In the genomic region with DNA sequence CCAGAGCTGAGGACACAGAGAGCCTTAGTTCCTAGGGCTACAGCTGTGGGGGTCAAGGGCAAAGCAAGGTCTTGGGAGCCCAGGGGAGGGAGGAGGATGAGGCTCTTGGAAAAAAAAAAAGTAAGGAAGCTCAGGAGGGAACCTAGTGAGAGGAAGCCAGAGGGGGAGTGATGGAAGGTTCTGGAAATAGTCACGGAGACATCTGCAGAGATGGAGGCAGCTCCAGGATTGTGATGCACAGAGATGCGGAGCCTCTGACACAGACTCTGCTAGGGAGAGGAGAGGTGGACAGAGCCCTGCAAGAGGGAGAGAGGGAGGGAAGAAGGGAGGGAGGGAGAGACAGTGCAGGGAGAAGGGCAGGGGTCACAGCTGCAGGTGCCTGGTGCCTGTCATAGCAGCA, we compare ENCODE assay signal across 23 mouse cellular contexts. TPM values are rescaled to one million over a fixed set of nuclear protein-coding genes. Genes with fewer than 3 reads are reported as not detected.
A peak's percentile ranks its signal among the peaks of the same experiment; 100 is the strongest.
DNase-seq lines count a peak whose midpoint lies in the region; ATAC-seq and TF ChIP-seq lines count a peak whose summit lies in the region.
"Had no signal": no experiment of that assay in that cellular context is flagged by ENCODE, and none has a peak within 500 bp of the region (broad histone marks: within the 10 kb centered on the region; RNA-seq: fewer than 3 reads in every experiment).

No protein-coding gene starts in this region.

- H3K9me3 ChIP-seq in megakaryocyte, embryonic 14.5 days = no peaks in the 10 kb centered on the region
- H3K9me3 ChIP-seq: embryonic facial prominence, embryonic 10.5 days; embryonic facial prominence, embryonic 12.5 days; forebrain, embryonic 13.5 days; forebrain, embryonic 15.5 days had no signal

- 40% methylated on average over 2 of the region's 2 CpGs for WGBS in olfactory bulb, adult 2 months

- TF ChIP-seq POLR2A in olfactory bulb, adult 2 months (IDR thresholded peaks at IDR 0.05; ENCODE audit: insufficient read depth, low read depth, low read length) = no peak

- intact Hi-C loops in gastrocnemius, postnatal 36 days (cut with DNase I) = no loop called here

- no peak for TF ChIP-seq CTCF in layer of hippocampus, adult 2 months (conservative IDR thresholded peaks at IDR 0.05)
- no peak for TF ChIP-seq CTCF in olfactory bulb, adult 2 months (IDR thresholded peaks at IDR 0.05; ENCODE audit: insufficient read depth, low read depth, low read length)

- peak overlapping the region; percentile 44; the same call in 1 of the 2 replicates for H3K27ac ChIP-seq in layer of hippocampus, adult 2 months
- peak overlapping the region; percentile 5; the same call in 1 of the 2 replicates for H3K27ac ChIP-seq in olfactory bulb, adult 2 months (ENCODE audit: insufficient read depth, low read depth, low read length)
- H3K27ac ChIP-seq: embryonic facial prominence, embryonic 10.5 days; embryonic facial prominence, embryonic 12.5 days; forebrain, embryonic 13.5 days; forebrain, embryonic 15.5 days had no signal

- no peak for ATAC-seq in megakaryocyte, adult 5-6 weeks (ENCODE audit: poor library complexity, severe bottlenecking)
- ATAC-seq: forebrain, embryonic 13.5 days; forebrain, embryonic 15.5 days had no signal

- H3K36me3 ChIP-seq in megakaryocyte, embryonic 14.5 days (replicated peaks; ENCODE audit: low read length) = no peaks in the 10 kb centered on the region
- H3K36me3 ChIP-seq: embryonic facial prominence, embryonic 10.5 days; embryonic facial prominence, embryonic 12.5 days had no signal

- no peak overlapping the region for H3K4me3 ChIP-seq in layer of hippocampus, adult 2 months
- H3K4me3 ChIP-seq in megakaryocyte, embryonic 14.5 days (replicated peaks) = peak overlapping the region; percentile 33
- H3K4me3 ChIP-seq in olfactory bulb, adult 2 months (ENCODE audit: insufficient read depth, low read depth, low read length) = no peak overlapping the region
- H3K4me3 ChIP-seq: embryonic facial prominence, embryonic 10.5 days; embryonic facial prominence, embryonic 12.5 days; forebrain, embryonic 13.5 days; forebrain, embryonic 15.5 days had no signal

- 0 out of 2 replicates have a peak, but pooled peaks cover 4% of the 10 kb centered on the region for H3K4me1 ChIP-seq in megakaryocyte, embryonic 14.5 days
- H3K4me1 ChIP-seq in olfactory bulb, adult 2 months (ENCODE audit: control insufficient read depth, insufficient read depth, low read length) = peaks cover 76% of the 10 kb centered on the region

- no peak for DNase-seq in layer of hippocampus, adult 2 months (ENCODE audit: low spot score in 2 of 2)
- no peak for DNase-seq in layer of hippocampus, adult 9-10 months (ENCODE audit: low spot score)
- no peak for DNase-seq in gastrocnemius, postnatal 36 days
- DNase-seq: adrenal gland, adult 2 months; adrenal gland, postnatal 10 days; adrenal gland, postnatal 25 days; cerebellum, adult 11-12 months; cerebellum, adult 2 months; cerebellum, adult 9-10 months; cerebellum, postnatal 10 days; cerebellum, postnatal 25 days had no signal

- H3K27me3 ChIP-seq in megakaryocyte, embryonic 14.5 days (replicated peaks) = peaks cover 91% of the 10 kb centered on the region
- H3K27me3 ChIP-seq: forebrain, embryonic 13.5 days; forebrain, embryonic 15.5 days had no signal

RNA-seq across cellular contexts. Expression of gene Slc22a12, which starts 32.3 kb away (rescaled TPM):
- under 1 TPM; 0.20 to 0.37 TPM for total RNA-seq in layer of hippocampus, adult 2 months (2021)
- polyA plus RNA-seq in megakaryocyte, embryonic 14.5 days (2012; ENCODE audit: insufficient read depth, low replicate concordance) = not detected in 2 replicates
- not detected in 2 replicates for total RNA-seq in megakaryocyte, adult 5-6 weeks (2015)
- not detected in 2 replicates for total RNA-seq in megakaryocyte, adult 5-6 weeks (2017)
- polyA plus RNA-seq in olfactory bulb, adult 2 months (2012; ENCODE audit: insufficient read depth, insufficient read length, low replicate concordance, missing spikeins) = not detected in 2 replicates
- not detected for total RNA-seq in gastrocnemius, postnatal 36 days (2021)
- total RNA-seq: adrenal gland, postnatal 10 days; adrenal gland, postnatal 25 days; ES-E14; MEL had no signal
- polyA plus RNA-seq: C2C12; embryonic facial prominence, embryonic 10.5 days; embryonic facial prominence, embryonic 12.5 days; embryonic facial prominence, embryonic 14.5 days; forebrain, embryonic 11.5 days; forebrain, embryonic 13.5 days; forebrain, embryonic 15.5 days had no signal
